Mouse (Mus musculus) embryonic facial prominence, embryonic 14.5 days (tissue): ENCODE data around the gene Bag6. TPM values are rescaled to one million over a fixed set of nuclear protein-coding genes. Genes with fewer than 3 reads are reported as not detected.

Experiments
- ATAC-seq: fragments of 200-750 bp; cut with Nextera tagmentation; 2 replicates; pipeline ENCODE4 v1.8.0; 2017; ENCODE audit warnings: low read depth, moderate number of reproducible peaks, moderate TSS enrichment
- DNase-seq: peaks from one replicate; pipeline ENCODE4 v3.0.0-alpha.2; 2015; ENCODE audit warnings: low spot score
- H3K27ac ChIP-seq: fragments of 300-500 bp; sonication (generic); replicated peaks from 2 replicates; pipeline ENCODE4 v1.5.1; 2014; ENCODE audit warnings: low read depth, mild to moderate bottlenecking, low read length, moderate library complexity
- H3K27me3 ChIP-seq: fragments of 300-500 bp; sonication (generic); replicated peaks from 2 replicates; pipeline ENCODE4 v1.6.1; 2014; ENCODE audit warnings: low read length; ENCODE audit not compliant: control insufficient read depth, insufficient read depth
- H3K36me3 ChIP-seq: fragments of 300-500 bp; sonication (generic); 2 replicates; pipeline ENCODE4 v1.6.1; 2014; ENCODE audit warnings: low read length, mixed read lengths; ENCODE audit not compliant: control insufficient read depth, insufficient read depth
- H3K4me1 ChIP-seq: fragments of 300-500 bp; sonication (generic); 2 replicates; pipeline ENCODE4 v1.6.1; 2014; ENCODE audit warnings: antibody characterized with exemption, low read length; ENCODE audit not compliant: control insufficient read depth, insufficient read depth
- H3K4me2 ChIP-seq: fragments of 300-500 bp; sonication (generic); 2 replicates; pipeline ENCODE4 v1.6.1; 2014; ENCODE audit warnings: low read depth, mild to moderate bottlenecking, low read length, moderate library complexity, mixed read lengths
- H3K4me3 ChIP-seq: fragments of 300-500 bp; sonication (generic); 2 replicates; pipeline ENCODE4 v1.5.1; 2014; ENCODE audit warnings: low read depth, mild to moderate bottlenecking, low read length
- H3K9ac ChIP-seq: fragments of 300-500 bp; sonication (generic); 2 replicates; pipeline ENCODE4 v1.6.1; 2014; ENCODE audit warnings: low read depth, mild to moderate bottlenecking, low read length, moderate library complexity, mixed read lengths
- H3K9me3 ChIP-seq: fragments of 300-500 bp; sonication (generic); 2 replicates; pipeline ENCODE4 v1.6.1; 2016; ENCODE audit warnings: low read length; ENCODE audit not compliant: control insufficient read depth
- WGBS: fragments of 180-500 bp; shearing (Covaris S2); extraction: QIAGEN DNeasy Blood & Tissue Kit; methylation state at CpG from one replicate; pipeline ENCODE4 v1.1.7; 2014; 5-methylcytosine and 5-hydroxymethylcytosine counted together
- polyA plus RNA-seq: library from polyadenylated mRNA; unstranded; fragments of >200 nt; fragmentation: Nextera tagmentation; extraction: Ambion mirVana; gene quantifications from 2 replicates; pipeline ENCODE4 v1.2.1, GENCODE M21; 2014

Gene Bag6
- 72.2 and 77.3 TPM in 2 replicates for polyA plus RNA-seq

DNA sequence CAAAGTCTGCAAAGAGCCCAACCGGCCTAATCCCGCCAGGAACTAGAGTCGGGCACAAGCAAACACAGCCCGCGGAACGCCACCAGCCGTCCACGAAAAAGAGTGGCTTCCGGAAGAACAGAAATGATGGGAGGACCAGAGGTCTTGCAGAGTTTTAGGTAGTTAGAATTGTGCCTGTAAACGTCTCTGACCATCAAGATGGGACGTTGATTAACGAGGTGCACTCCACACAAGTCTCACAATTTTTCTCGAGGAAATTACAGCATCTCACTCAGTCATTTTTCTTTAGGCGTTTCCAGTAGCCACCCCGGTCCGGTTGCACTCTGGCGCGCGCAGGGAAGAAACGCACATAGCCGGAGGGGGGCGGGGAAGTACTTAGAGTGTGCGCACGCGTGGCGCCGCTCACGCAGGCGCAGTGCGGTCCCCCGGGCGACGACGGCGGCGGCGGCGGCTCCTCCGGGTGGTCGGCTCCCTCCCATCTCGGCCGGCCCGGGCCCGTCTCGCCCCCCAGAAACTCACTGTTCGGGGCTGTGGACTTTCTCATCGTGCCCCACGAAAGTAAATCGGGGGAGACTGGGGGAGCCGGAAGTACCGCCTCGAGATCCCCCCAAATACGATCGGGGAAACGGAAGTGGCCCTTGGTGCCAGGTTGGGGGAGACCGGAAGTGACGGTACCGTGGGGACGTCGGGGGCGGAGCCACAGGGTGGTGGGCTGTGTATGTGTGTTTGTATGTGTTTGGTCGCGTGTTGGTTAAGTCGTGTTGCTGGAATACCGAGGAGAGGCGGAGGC is at the start of gene Bag6:
Gene Bag6, plus strand, starts transcription at position 378 of the 790 bp plus-strand sequence.
- Histone ChIP-seq H3K9me3 (no peaks in the 10 kb centered on the region), H3K4me2 (peak within 1 kb of the TSS; percentile 92), H3K4me1 (peaks cover 13% of the 10 kb centered on the region), H3K9ac (peak within 1 kb of the TSS; percentile 86), H3K27ac (peak within 1 kb of the TSS; percentile 95), H3K27me3 (no peaks in the 10 kb centered on the region), H3K36me3 (peaks cover 25% of the 10 kb centered on the region), H3K4me3 (peak within 1 kb of the TSS; percentile 55)
- ATAC-seq (peak; percentile 94), DNase-seq (peak; percentile 97)
- WGBS, result under 1% methylated on average over 64 of the region's 66 CpGs

DNA sequence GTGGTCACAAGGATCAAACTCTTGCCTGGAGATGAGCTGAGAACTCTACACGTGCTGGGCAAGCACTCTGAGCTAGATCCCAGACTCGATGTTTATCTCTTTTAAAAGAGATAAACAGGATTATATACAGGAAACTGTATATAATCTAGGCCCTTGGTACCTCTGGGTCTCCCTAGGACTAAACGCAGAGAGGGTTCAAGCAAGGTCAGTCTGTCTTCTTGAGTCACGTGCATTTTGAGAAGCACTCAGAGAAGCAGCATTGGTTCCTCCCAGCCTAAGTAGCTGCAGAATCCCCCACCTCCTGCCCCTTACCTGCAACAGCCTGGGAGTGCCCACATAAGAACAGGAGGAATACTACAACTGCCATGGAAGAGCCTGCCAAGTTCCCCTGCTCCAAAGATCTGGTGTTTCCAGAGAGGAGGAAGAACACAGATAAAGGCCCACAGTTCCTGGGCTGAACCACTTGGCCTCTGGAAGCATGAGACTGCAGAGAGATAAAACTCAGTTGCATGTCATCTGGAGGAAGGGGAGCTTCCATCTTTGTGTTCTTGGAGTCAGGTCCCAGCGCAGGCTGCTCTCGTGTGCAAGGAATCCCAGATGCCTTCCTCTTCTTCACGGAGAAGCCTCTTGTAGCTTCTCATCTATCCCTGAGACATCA is 49.6 kb upstream of the Bag6 start, which contains the start of gene Ly6g6f:
Gene Ly6g6f, minus strand, starts transcription at position 403 of the 658 bp plus-strand sequence.
- Histone ChIP-seq H3K27ac (no peak within 1 kb of the TSS), H3K9me3 (no peaks in the 10 kb centered on the region), H3K4me1 (peaks cover 4% of the 10 kb centered on the region), H3K4me2 (no peak within 1 kb of the TSS), H3K27me3 (no peaks in the 10 kb centered on the region), H3K4me3 (no peak within 1 kb of the TSS), H3K36me3 (no peaks in the 10 kb centered on the region), H3K9ac (0 out of 2 replicates have a peak within 1 kb of the TSS, but pooled peaks have one; percentile 30)
- ATAC-seq (no peak), DNase-seq (no peak)
- WGBS, result 79% methylated on average over 7 of the region's 7 CpGs

DNA sequence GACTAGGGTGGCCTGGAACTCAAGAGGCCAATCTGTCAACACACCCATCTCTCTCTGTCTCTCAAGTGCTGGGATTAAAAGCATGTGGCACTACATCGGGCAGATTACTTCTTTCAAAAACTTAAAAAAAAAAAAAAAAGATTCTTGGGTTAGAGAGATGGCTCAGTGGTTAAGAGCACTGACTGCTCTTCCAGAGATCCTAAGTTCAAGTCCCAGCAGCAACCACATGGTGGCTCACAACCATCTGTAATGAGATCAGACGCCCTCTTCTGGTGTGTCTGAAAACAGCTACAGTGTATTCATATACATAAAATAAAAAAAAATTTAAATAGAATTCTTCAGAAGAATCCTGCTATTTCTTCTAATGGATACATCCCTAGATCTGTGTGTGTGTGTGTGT is 46.8 kb upstream of the Bag6 start:
- H3K9ac ChIP-seq, result no peak overlapping the region
- H3K36me3 ChIP-seq, result peaks cover 25% of the 10 kb centered on the region
- H3K27me3 ChIP-seq, result no peaks in the 10 kb centered on the region
- no peak overlapping the region for H3K4me3 ChIP-seq
- no peak overlapping the region for H3K4me2 ChIP-seq
- ATAC-seq, result no peak
- WGBS, result 30% methylated on average over 2 of the region's 2 CpGs
- no peak for DNase-seq
- peaks cover 6% of the 10 kb centered on the region for H3K4me1 ChIP-seq
- H3K27ac ChIP-seq, result no peak overlapping the region
- H3K9me3 ChIP-seq, result no peaks in the 10 kb centered on the region

DNA sequence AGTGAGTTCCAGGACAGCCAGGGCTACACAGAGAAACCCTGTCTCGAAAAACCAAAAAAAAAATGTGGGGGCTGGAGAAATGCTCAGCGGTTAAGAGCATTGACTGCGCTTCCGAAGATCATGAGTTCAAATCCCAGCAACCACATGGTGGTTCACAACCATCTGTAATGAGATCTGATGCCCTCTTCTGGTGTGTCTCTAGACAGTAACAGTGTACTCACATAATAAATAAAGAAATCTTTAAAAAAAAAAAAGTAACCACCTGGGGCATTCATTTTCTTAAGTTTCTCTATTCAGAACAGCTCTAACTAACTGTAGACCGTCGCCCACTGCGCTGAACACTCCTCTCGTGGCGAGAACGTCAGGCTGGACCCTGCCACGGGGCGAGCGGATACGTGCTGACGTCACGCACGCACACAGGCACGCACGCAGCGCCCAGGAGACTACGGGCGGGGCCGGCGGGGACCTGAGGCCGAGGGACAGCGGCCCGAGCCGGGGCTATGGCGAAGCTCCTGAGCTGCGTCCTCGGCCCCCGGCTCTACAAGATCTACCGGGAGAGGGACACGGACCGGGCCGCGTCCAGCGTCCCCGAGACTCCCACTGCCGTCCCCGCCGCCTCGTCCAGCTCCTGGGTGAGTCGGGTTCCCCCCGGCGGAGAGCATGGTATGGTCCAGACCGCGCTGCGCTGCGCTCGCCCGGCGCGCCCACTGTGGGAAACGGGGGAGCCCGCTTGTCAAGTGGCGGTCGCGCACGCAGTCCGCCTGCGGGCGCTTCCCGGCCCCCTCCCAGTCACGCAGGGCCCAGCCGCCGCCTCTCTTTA is 45.9 kb upstream of the Bag6 start, which contains the start of gene Abhd16a:
Gene Abhd16a, plus strand, starts transcription at position 439 of the 820 bp plus-strand sequence.
- H3K4me2 ChIP-seq, result peak within 1 kb of the TSS; percentile 59
- WGBS, result 3% methylated on average over 36 of the region's 67 CpGs
- no peaks in the 10 kb centered on the region for H3K9me3 ChIP-seq
- peaks cover 6% of the 10 kb centered on the region for H3K4me1 ChIP-seq
- H3K9ac ChIP-seq, result peak within 1 kb of the TSS; percentile 85
- H3K4me3 ChIP-seq, result peak within 1 kb of the TSS; percentile 58
- H3K36me3 ChIP-seq, result peaks cover 34% of the 10 kb centered on the region
- ATAC-seq (peak; percentile 97), DNase-seq (peak; percentile 97)
- no peaks in the 10 kb centered on the region for H3K27me3 ChIP-seq
- peak within 1 kb of the TSS; percentile 96 for H3K27ac ChIP-seq

DNA sequence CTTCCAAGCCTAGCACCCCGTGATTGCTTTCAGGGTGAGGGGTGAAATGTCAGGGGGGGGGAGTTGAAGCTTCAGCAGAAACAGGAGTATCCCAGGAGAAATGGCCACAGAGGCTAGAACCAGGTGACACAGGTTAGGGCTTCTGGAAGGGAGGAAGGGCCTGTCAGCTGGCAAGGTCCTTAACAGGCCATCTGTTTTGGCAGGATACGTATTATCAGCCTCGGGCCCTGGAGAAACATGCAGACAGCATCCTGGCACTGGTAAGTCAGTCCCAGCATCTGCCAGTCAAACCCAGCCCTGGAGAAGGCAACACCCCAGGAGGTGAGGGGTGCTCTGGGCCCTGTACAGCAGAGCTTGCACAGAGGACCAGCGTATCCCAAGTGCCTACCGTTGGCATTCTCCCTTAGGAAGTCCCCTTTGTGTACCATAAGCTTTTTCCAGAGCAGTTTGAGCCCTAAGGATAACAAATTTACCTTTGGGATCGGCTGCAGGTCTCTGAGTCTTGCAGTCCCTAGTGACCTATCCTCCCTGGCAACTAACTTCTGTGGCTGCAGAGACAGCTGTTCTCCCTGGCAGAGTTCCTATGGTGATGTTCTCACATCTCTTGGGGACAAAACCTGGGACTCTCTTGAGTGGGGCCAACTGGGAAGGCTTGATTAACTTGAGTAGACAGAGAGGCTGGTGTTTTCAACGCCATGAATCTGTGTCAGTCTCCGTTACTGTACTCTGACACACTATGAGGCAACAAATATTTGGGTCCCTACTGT is 44.6 kb upstream of the Bag6 start:
- peak overlapping the region; percentile 59 for H3K4me2 ChIP-seq
- H3K4me3 ChIP-seq, result peak overlapping the region; percentile 58
- 64% methylated on average over 8 of the region's 8 CpGs for WGBS
- no peaks in the 10 kb centered on the region for H3K9me3 ChIP-seq
- DNase-seq (peak; percentile 55), ATAC-seq (no peak)
- no peak overlapping the region for H3K27ac ChIP-seq
- H3K4me1 ChIP-seq, result peaks cover 6% of the 10 kb centered on the region
- peak overlapping the region; percentile 85 for H3K9ac ChIP-seq
- no peaks in the 10 kb centered on the region for H3K27me3 ChIP-seq
- peaks cover 46% of the 10 kb centered on the region for H3K36me3 ChIP-seq

DNA sequence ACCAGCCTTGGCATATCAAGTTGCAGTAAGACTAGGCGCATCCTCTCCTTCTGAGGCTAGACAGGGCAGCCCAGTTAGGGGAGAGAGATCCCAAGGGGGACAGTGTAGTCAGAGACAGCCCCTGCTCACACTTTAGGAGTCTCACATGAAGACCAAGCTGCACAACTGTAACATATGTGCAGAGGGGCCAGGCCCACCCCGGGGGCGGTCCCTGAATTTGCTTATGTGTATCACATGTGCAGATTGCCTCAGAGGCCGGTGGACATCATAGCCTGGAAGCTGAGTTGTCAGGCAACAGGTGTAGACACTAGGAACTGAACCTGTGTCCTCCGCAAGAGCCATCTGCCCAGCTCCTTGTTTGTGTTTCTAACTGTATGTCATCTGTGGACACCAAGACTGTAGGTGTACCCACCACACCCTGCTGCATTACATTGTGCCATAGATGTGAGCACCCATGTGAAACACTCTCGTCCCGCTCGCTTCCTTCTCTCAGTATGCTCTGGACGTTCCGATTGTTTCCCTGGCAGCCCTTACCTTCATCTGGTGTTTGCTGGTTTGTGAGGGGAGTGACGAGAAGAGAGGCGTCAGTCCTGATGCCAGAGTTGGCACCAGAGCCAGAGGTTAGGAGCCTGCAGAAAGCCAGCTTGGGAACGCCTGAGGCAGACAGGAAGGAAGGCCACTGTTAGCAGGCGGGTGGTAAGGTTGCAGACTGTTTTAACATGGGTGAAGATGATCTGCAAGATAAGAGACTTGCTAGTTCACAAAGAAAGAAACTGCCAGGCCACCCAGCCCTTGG is 42.4 kb upstream of the Bag6 start:
- Histone ChIP-seq H3K27me3 (no peaks in the 10 kb centered on the region), H3K4me1 (peaks cover 6% of the 10 kb centered on the region), H3K4me3 (no peak overlapping the region), H3K36me3 (peaks cover 68% of the 10 kb centered on the region), H3K27ac (no peak overlapping the region), H3K4me2 (no peak overlapping the region), H3K9ac (no peak overlapping the region), H3K9me3 (no peaks in the 10 kb centered on the region)
- 84% methylated on average over 14 of the region's 14 CpGs for WGBS
- ATAC-seq (no peak), DNase-seq (no peak)

DNA sequence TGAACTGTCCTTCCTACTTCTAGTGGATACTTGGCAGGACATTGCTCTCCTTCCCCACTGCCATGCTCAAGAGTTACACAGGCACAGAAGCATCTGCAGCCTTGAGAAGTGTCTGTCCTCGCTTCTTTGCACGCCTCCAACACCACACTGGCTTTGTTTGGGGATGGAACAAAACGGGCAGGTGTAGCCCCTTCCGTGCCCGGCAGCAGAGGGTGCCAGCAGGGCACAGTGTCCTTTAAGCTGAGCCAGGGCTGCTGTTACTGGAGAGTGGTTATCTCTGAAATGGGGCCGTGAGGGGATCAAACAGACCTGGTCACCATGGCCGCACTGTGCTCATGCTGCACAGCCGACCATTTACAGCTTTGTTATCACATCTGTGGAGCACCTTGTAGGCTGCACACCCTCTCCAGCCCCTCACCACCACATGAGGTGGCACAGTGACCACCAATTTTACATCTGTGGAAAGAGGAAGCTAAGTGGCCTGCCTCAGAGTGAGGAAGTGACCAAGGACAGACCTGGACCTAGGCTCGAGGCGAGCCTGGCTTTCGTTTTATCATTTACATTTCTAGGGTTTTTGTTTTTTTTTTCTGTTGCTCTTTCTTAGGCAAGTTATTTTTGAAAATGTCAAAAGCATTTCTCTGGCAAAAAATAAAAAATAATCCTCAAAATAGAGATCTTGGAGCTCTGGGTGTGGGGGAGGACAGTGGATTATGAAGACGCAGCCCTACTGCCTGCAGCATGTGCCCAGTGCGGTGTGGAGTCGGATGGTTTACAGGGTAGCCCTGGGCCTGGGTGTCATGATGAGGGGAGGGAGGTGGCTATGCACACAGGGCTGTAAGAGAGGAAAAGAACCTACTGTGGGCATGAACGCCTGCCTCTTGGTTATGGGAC is 40.3 kb upstream of the Bag6 start:
- H3K9ac ChIP-seq, result no peak overlapping the region
- no peak overlapping the region for H3K4me3 ChIP-seq
- H3K36me3 ChIP-seq, result peaks cover 88% of the 10 kb centered on the region
- 93% methylated on average over 15 of the region's 15 CpGs for WGBS
- H3K9me3 ChIP-seq, result no peaks in the 10 kb centered on the region
- H3K4me1 ChIP-seq, result peaks cover 6% of the 10 kb centered on the region
- H3K4me2 ChIP-seq, result no peak overlapping the region
- ATAC-seq, result no peak
- DNase-seq, result no peak
- H3K27ac ChIP-seq, result no peak overlapping the region
- no peaks in the 10 kb centered on the region for H3K27me3 ChIP-seq
